Mouse (Mus musculus) thymus, adult 2 months (tissue): Measurements from ENCODE around the gene Cnot10.

Experiments used
- CTCF ChIP-seq: fragments of 200-500 bp; IDR thresholded peaks from 2 replicates; pipeline ENCODE4 v1.5.1; 2012; ENCODE audit warnings: mild to moderate bottlenecking, control low read depth, low read length, moderate library complexity, borderline replicate concordance; ENCODE audit not compliant: control insufficient read depth, poor library complexity, insufficient read depth; ENCODE audit errors: extremely low read depth
- POLR2A ChIP-seq: fragments of 200-500 bp; IDR thresholded peaks from 2 replicates; pipeline ENCODE4 v1.6.1; 2012; ENCODE audit warnings: mild to moderate bottlenecking, low read length, control low read depth, moderate library complexity; ENCODE audit not compliant: control insufficient read depth, poor library complexity, insufficient read depth; ENCODE audit errors: extremely low read depth

- TF ChIP-seq POLR2A (no peak), CTCF (no peak)
These were observed 76.8 kb downstream of the Cnot10 start for GRCm38 (mm10) chr9:114562919-114563751.
